Mouse (Mus musculus): ENCODE measurements at regions not wholly inside any gene's neighbourhood (a gene's known extent, or its start where the extent isn't known, plus 50 kb on each side); places are given as distances from the start of the nearest gene placed in this dataset.
A peak's percentile ranks its signal among the peaks of the same experiment; 100 is the strongest.
"Not testable (repeated sequence)": the region's sequence is repeated elsewhere in the genome, so short reads cannot be mapped to it uniquely, and the experiment has no call there.

DNA sequence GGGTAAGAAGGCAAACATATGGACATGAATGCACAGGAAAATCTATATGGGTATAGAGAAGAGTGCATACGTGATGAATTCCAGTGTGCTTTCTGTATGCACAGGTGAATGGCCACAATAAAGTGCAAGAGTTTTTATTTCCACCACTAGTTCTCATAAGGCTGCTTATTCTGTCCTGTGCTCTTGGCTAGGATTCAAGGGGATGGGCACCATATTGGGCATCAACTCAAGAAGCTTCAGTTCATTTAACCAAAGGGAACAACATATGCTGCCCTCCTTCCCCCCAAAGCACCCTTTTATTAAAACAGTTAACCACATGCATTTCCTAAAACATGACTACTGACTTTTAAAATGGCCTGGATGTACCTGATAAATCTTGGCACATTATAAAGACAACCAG, 356.2 kb downstream of the Fut8 start:
- DNase-seq = no peak

DNA sequence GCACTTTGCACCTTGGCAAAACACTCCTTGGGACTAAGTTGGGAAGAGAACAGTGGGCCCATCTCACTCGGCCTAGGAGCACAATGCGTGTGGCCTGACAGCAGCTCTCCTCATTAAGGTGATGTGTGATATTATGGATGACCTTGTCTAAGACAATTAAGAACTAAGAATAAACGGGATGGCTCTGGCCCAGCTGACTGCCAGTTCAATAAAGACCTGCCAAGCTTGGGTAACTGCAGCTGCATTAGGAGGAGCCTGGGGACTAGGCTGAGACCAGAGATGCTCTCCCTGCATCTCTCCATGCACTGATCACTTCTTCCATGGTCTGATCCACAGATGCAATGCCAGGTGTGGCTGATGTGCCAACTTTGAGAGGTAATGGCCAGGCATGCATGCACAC, 356.7 kb downstream of the Fut8 start:
- no peak for DNase-seq

DNA sequence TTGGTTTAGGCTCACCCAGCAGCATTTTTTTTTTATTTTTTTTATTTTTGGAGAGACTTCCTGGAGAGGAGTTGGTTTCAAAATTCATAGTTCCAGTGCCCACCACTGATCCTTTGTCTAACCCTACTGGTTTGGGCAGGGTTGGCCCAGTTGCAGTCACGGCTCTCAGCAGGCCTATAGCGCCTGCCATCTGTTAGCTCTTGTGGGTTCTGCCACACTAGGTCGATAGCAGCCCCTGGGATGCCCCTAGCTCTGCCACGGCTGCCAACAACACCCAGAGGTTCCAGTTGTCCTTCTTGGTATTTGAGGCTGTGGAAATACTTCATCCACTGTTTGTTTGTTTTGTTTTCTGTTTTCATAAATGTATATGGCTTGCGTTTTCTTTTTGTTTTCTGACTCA, 357.9 kb downstream of the Fut8 start:
- DNase-seq = no peak

DNA sequence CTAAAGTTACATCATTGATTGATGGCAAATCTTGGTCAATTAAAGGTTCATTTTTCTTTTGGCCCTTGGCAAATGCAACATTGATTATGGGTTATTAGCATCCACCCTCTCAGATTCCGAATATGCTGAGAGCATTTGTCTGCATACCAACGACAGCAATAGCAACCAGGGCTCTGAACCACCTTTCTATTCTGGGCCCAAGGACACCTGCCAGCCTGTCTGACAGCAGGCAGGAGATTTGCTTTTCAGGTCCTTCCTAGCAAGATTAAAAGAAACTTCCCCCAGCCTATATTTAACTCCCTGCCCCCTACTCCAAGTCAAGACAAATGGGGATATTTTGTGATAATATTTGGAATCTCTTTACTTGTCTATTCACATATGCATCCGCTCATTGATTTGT, 358.8 kb downstream of the Fut8 start:
- DNase-seq = no peak

DNA sequence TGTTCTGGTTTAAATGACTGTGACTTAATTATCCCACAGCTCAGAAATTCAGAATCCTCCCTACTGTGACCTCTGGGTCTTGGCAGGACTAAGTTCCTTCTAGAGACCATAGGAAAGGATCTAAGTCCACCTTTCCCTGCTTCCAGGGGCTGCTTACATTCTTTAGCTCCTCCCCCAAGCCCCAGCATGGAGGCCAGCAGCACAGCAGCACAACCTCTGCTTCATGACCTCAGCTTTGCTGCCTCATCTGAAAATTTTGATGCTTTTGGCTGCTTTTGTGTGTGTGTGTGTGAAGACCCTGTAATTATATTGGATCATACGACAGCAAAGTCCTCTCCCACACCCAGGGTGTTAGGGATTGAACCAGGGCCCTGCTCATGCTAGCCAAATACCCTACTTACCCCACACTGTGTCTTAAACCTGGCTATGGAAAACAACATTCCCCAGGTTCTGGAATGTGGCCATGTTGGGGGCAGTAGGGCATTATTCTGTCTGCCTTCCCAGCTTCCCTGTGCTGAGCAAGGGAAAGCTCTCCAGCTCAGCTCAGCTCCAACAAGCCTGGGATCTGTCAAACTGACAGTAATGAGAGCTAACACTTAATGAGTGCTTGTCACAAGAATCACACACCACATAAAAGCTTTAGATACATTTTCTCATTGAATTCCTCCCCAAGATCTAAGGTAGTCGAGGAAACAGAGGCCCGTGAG, 359.9 kb downstream of the Fut8 start:
- DNase-seq = peak; percentile 13

DNA sequence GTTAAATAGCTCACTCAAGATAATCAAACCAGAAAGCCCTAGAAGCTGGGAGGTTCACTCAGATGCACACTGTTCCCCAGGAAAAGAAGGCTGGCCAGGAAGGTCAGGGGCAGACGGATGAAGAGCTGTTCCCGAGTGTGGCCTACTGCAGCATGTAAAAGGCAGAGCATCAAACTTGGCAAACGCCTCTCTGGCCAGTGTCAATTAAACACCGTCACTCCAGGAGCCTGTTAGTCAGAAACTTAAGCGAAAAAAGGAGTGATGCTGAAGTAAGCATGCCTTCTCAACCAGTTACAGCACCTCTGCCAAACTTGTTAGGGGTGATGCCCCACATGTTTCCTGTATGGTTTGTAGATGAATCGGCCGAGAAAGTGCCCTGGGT, 360.4 kb downstream of the Fut8 start:
- peak; percentile 4 for DNase-seq

DNA sequence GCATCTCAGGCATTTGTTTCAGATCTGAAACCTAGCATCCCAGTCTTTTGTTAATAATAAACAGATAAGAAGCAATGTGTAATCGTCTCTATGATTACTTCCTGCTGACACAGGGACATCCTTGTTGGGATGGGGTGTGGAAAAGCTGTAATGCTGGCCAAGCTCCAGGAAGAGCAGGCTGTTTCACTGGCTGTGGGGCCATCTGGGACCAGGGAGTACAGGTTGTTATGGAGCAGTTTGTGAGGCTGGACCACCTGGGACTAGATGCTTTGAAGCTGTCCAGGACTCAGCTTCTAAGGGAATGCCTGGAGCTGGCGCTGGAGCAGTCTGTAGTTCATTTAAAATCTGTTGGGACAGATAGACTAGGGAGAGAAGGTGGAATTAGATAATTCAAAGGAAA, 361.5 kb downstream of the Fut8 start:
- DNase-seq = no peak

DNA sequence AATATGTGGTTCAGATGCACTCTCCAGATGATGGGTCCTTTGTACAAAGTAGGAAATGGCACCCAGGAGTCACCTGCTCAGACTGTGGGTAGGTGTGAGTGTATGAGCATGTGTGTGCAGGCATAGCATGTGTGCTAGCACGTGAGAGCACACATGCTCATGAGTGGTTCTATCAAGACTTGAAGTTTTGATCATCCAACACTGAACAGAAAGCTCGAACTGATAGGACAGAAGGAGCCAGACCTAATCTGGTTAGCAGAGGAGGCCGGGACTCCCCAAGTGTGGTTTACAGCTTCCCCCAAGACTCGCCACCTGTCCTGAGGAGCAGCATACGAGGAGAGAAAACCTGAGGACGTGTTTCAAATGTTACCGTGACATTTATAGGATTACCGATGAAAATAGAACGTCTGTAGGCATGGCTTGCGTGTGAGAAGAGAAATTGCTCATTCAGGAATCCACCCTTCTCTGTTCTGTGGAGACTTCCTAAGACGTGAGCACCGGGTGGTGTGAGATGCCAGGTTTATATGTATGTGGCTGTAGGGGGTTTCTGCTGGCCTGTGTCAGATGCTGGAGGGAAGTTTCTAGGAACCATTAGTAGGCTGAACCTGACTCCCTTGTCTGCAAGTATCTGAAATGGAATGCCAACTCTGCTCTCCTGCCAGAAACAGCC, 366.0 kb downstream of the Fut8 start:
- DNase-seq = no peak

DNA sequence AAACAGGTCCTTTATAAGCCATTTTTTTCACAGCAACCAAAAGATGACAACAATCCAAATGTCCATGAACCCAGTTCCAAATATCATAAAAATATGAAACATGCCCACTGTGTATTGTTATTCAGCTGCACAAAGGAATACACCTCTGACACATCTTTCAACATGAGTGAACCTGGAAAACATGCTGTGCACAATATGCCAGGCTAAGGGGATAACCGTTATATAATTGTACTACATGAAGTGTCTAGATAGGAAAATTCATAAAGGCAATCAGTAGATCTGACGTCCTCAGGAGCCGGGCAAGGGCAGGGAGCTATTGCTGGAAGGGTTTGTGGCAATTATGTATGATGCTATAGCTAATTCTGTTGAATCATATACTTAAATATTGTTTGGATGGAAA, 379.6 kb downstream of the Fut8 start:
- DNase-seq = no peak

DNA sequence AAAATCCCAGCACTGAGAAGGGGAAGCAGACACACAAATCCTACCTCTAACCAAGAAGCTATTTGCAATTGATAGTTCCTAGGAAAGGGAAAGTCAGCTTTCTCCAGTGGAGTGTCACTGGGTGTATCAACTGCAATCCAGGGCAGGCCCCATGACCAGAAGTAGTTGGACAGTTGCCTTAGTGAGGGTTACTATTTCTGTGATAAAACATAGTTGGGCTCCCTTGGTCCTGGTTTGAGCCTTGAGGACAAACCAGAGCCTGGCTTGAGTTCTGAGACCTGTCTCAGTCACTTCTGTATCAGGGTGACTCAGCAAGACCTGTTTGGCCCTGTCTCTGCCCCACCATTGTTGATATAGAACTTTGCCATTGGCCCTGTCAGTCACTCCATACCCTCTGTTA, 384.3 kb downstream of the Fut8 start:
- no peak for DNase-seq

DNA sequence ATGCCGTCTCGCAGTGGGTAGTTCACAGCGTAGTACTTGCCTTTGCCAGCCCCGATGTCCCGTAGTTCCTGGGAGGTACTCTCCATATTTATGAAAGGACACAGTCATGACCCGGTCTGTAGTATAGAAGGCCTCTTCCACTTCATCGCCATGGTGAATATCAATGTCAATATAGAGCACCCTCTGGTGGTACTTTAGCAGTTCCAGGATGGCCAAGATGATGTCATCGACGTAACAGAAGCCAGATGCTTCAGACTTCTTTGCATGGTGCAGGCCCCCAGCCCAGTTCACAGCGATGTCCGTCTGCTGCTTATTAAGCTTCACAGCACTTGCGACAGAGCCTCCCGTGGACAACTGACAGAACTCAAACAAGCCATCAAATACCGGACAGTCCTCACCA, 386.4 kb downstream of the Fut8 start:
- DNase-seq = not testable (repeated sequence)

DNA sequence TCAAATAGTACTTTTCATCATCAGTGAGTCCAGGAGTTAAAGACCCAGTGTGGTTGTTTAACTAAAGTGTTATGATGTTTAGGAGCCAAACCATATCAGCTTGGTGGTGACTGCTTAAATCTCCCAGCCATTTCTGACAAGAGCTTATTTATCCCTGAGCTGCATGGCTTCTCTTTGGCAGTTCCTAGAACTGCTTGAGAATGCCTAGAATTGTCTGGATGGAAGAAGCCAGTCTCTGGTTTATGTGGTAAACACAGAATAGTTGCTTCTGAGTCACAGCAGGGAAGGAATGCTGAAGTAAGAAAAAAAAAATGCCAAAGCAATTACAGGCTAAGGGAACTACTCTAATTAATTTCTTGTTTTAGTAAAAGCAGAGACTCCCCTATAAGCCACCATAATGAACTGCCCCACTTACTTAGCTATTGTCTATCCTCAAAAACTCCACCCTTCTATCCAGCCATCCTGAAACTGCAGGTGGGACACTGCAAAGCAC, 390.5 kb downstream of the Fut8 start:
- peak; percentile 3 for DNase-seq

DNA sequence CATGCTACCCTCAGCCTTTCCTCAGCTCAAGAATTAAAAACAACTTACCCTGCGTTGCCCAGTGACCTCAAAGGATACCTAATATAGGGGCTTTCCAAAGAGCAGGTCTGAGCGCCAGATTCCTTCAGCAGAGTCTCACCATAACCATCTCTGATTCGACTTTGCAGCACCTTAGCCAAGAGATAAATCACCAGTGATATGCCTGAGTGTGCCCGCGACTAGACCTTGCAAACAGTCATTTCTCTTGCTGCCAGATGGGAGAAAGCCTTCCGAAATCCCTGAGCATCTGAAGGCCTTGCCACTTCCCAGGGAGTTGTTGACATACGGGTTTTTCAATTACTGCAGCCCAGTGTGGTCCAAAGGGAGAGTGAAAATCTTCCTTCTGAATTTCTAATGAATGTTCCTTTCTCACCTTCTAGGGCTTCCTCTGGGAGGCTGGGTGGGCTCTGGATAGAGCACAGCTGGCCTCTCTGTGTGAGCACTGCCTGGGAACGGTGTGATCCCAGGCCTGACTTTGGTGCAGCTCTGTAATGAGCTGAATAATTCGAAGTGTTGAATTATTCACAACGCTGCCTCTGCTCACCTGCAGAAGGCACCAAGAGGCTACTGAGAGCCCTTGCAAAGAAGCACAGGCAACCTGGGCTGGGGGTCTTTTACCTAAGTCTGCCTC, 396.2 kb downstream of the Fut8 start:
- DNase-seq = no peak

DNA sequence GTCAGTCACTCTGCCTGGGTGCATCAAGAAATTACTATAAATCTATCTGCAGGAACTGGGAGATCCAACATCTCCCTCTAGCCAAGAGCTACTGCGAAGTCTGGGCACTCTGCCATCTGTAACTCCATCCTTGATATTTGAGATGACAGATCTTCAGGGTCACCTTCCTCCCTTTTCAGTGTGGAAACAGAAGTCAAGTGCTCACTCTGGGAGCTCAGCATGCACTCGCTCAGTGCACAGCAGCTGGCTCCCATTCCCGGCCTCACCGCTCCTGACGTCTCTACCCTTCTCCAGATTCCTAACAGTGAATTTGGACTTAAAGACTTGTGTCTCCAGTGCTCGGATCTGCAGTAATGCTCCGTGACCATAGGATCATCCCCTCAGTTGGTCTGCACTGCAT, 400.3 kb downstream of the Fut8 start:
- DNase-seq = peak; percentile 29

DNA sequence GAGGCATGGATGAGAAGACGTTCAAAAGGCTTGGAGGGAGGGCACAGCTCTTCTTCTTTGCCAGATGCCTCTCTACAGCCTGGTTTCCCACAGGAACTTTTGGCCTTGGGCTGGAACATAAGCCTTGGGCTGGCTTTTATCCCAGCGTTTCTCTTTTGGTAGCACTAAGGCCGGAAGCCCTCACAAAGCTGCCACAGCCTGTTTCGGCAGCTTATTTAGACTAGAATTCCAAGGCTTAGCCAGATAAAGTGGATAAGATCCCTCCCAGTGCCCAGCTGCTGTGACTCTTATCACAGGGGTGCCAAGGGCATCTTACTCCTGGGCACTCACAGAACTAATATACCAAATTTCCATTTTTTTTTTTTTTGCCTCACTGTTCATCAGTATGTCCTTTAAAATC, 404.4 kb downstream of the Fut8 start:
- DNase-seq = no peak

DNA sequence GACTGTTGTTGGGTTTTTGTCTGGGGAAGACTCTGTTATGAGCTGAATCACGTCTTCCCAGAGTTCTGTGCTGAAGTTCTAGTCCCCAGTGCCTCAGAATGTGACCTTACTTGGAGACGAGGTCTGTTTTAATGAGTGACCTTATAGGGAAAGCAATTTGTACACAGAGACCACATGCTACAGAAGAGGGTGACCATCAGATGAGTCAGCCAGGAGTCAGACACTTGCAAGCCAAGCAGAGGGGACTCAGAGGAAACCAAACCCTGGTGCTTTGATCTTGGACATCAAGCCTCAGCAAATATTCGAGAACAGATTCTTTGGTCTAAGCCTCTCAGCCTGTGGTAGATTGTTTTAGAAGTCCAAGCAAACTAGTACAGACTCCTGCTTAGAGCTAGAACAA, 409.9 kb downstream of the Fut8 start:
- DNase-seq = no peak

DNA sequence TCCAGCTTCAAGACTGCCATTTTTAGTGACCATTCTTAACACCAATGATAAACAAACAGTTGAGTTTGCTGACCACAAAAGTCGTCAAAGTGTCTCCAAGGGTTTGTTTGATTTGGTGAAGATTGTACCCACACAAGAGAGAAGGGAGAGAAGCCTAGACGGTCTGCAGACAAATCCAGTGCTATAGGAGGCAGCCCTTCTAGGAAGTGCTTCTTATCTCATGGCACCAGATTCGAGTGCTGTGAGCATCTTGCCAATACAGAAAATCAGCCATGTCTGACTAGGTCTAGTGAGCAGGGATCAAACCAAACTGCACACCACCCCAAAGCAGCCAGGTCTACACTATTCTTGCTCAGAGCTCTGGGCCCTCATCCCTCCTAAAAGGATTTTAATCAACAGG, 416.4 kb downstream of the Fut8 start:
- no peak for DNase-seq

DNA sequence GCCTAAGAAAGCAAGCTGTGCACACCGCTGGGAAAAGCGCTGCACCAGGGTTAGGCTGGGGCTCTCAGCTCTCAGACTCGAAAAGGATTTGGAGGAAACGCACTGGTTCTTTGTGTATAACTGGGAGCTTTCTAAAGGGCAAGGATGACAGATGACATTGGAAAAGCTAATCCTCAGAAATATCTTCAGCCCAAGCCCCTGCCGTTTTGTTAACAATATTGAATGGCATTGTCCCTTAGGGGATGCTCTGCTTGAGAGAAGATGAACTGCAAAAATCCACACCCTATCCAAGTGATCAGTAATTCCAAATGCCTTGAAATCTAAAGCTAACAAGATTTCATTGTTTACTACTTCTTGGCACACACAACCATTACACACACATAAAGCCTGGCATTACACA, 419.1 kb downstream of the Fut8 start:
- DNase-seq = no peak

DNA sequence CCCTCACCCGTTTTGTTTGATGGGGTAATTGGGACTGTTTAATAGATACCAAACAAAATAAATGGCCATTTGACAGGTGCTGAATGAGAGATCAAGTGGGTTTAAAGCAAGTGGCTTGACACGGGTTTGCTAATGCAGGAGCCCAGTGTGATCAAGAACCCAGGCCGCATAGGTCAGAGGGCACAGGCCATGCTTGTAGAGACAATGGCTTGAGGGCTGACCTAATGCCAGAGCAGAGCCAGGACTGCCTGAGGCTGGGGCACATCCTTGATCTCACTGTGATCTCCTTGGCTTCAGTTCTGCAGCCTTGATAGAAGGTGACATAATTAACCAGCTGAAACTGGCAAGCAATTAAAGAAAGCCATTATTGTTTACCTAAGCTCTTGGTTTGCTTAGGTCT, 420.0 kb downstream of the Fut8 start:
- DNase-seq = no peak

DNA sequence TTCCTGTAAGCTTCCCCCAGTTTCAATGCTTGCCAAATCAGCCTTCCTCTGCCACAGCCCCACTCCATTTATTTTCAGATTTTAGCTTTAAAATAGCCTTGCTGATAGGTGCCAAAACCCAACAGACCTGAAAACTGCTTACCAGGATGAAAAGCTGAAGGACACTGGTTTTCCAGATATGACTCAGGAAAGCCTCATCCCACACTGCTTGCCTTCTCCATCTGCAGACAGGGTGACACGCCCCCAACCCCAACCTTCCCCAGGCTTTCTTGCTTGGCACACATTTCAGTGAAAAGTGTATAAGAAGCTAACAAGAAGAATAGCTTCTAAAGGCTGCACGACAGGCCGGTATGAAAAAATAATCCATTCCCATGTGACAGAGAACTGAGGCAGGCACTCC, 425.3 kb downstream of the Fut8 start:
- DNase-seq = no peak

DNA sequence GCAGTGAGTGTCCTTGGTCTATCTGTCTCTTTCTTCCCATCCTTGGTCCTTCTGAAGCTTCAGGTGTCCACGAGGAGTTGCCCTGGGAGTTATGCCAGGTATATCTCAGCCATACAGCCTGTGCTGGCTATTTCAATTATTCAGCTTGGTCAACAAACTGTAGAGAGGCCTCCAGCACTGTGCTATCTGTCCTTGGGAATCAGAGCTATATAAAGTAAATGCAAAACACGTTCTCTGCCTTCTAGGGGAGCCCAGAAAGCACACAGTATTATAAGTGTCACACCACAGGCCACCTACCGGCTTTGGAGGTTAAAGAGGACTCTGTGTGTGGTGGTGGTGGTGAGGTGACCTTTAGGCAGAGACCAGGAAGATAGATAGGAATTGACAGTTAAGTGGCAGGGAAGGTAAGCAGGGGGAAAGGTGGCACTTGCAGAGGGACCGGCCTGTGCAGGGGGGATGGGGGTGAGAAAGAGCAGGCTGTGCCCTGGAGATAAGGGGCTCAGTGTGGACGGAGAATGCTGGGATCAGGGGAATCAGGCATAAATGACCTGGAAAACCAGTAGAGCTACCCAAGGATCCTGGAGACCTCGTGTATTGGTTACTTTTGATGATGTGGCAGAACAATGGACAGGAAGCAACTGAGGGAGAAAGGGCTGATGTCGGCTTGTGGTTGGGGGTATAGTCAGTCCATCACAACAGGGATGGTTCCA, 425.9 kb downstream of the Fut8 start:
- no peak for DNase-seq

DNA sequence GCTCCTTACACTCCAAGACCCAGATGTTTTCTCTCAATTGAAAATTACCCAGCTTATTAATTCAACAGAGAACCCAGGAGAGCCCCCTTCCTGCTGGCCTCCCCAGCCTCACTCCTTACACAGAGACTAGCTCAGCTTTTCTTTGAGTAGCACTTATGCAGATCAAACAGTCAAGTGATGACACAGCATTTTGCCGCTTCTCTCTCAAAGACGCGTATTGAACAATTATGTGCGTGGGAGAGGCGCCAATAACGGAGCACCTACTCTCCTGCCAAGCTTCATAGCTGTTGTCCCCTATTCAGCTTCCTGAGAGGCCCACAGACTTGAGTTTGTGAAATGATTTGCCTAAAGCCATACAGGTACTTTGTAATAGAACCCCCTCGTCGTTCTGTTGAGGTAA, 428.5 kb downstream of the Fut8 start:
- DNase-seq = no peak

DNA sequence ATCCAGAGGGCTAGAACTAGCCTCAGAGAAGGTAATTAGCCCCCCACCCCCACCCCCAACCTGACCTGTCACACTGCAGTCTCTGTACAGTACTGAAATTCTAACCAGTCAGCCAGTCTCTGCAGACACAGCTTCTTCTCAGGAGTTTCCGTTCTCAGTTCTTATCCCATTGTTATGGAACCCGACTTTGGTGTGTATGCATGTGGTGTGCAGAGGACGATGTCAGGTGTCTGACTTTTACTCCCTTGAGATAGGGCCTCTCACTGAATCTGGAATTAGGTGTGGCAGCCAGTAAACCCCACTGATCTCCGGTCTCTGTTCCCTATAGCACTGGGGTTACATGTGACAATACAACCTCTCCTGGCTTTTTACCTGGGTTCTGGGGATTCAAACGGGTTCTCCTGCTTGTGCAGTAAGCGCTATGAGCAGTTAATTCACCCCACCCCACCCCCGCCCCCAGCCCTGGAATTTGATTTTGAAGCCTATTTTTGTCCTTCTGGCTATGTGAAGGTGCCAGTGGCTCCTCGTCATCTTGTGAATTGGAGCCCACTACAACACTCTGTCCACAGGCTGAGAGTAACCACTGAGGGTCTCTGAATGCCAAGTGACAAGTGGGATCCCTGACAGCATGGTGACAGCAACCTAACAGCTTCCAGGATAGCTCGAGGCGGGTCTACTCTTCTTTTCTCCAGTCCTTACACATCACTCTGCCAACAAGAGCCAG, 429.4 kb downstream of the Fut8 start:
- no peak for DNase-seq
